Mouse (Mus musculus): Measurements from ENCODE around the gene Gm7945.
"Not testable (repeated sequence)": the region's sequence is repeated elsewhere in the genome, so short reads cannot be mapped to it uniquely, and the experiment has no call there.

Gm7945 gene

DNA sequence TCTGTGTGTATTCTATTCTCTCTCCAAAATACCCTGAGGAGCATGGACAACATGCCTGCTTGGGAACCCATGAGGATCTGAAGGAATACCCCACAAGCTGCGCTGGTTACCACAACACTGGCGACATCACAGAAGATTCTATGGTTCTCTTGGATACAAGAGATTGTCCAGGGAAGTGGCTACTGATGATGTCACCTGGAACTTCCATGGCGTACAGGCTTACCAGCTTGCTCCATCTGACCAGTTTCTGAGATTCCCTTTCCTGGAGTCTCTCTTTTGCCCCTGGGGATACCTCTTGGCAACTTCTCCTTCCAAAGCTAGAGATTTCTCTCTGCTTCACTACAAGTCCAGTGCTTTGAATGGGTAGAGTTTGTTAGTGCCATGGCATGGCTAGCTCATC lies at the start of gene Gm7945:
Gm7945 (minus strand) TSS at position 101 of the 400 bp plus-strand sequence.
- DNase-seq: not testable (repeated sequence)

DNA sequence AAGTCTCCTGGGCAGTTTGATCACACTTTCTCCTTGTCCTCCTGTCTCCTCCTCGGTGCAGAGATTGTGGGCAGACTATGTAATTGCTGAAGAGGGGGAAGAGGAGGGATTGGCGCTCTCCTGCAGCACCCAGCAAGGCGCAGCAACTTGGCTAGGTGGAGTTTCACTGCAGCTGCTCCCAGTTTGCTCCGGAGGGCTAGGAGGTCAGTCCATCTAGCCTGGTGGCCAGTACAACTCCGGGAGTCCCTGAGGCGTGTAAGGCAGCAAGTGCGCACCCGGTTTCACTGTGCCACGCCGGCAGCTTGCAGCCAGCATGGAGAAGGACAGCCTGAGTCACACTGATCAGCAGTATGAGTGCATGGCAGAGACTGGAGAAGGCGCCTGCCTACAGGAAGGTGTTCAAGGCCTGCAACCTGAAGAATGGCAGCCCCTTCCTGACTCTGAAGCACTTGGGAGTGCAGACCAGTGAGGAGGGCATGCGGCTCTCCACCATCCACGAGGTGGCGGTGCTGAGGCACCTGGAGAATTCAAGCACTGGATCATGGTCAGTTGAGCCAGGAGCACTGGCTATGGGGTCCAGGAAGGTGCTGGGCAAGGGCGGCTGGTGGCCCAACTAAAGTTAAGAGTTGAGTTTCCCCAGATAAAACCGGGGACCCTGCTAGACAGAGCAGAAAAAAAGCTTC lies 39.4 kb upstream of the Gm7945 start:
- DNase-seq: peak; percentile 38 to 43

GRCm38 (mm10) chr14:41424694-41425093 lies 38.5 kb upstream of the Gm7945 start:
- DNase-seq: peak in 1 of 2 experiments; percentile 26

- DNase-seq: not testable (repeated sequence)
Measured at GRCm38 (mm10) chr14:41408181-41408580, 22.0 kb upstream of the Gm7945 start, which contains the start of gene Gm6482. Gene Gm6482 (minus strand): TSS chr14:41408281.

GRCm38 (mm10) chr14:41348309-41348708 lies 37.9 kb downstream of the Gm7945 start, which contains the start of gene Gm5798:
Gene Gm5798 (plus strand): TSS chr14:41348609.
- not testable (repeated sequence) for DNase-seq
